Comparison of ENCODE assay signal across 9 mouse cellular contexts in the genomic region with DNA sequence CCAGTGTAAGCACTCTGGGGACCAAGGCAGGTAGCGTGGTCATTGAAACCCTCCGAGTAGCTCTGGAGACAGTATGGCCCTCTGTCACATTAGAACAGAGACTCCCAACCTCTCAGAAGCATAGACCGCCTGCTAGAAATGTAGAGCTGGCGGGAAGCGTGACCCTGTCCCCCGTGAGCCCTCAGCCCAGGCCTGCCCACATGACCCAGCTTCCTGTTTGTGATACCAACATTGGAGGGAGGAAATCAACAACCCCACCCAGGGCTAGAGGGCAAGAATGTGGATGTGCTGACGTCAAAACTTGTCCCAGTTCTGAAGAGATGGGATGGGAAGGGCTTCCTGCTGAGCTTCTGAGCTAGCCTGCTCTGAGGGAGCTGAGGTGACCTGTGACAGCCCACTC. TPM values are rescaled to one million over a fixed set of nuclear protein-coding genes. Genes with fewer than 3 reads are reported as not detected.
DNase-seq lines count a peak whose midpoint lies in the region; ATAC-seq and TF ChIP-seq lines count a peak whose summit lies in the region.
"Had no signal": no experiment of that assay in that cellular context is flagged by ENCODE, and none has a peak within 500 bp of the region (broad histone marks: within the 10 kb centered on the region; RNA-seq: fewer than 3 reads in every experiment).

No protein-coding gene starts in this region.

- no peak for TF ChIP-seq CTCF in heart, adult 2 months (IDR thresholded peaks at IDR 0.05)

- no peaks in the 10 kb centered on the region for H3K36me3 ChIP-seq in hindbrain, embryonic 10.5 days
- no peaks in the 10 kb centered on the region for H3K36me3 ChIP-seq in hindbrain, embryonic 12.5 days
- no peaks in the 10 kb centered on the region for H3K36me3 ChIP-seq in heart, adult 2 months (ENCODE audit: control insufficient read depth, insufficient read depth, low read length)
- no peaks in the 10 kb centered on the region for H3K36me3 ChIP-seq in kidney, embryonic 16.5 days (ENCODE audit: insufficient read depth, low read length)

- 0 out of 2 replicates have a peak overlapping the region, but pooled peaks have one; percentile 45 for H3K27ac ChIP-seq in hindbrain, embryonic 10.5 days
- H3K27ac ChIP-seq in hindbrain, embryonic 12.5 days = no peak overlapping the region
- H3K27ac ChIP-seq in heart, adult 2 months = peak overlapping the region; percentile 87
- peak overlapping the region; percentile 77 for H3K27ac ChIP-seq in kidney, embryonic 16.5 days (ENCODE audit: low read length)

- no peak for DNase-seq in hindbrain, embryonic 10.5 days (ENCODE audit: low spot score)
- DNase-seq in heart, adult 2 months = peak; percentile 73 to 83
- DNase-seq in lung, postnatal 25 days (ENCODE audit: low spot score) = peak; percentile 92
- DNase-seq in B cell, adult 2 months = no peak
- DNase-seq in cerebellum, adult 9-10 months = no peak
- DNase-seq in cerebellum, adult 9-11 months = no peak
- DNase-seq: cerebellum, postnatal 14 days had no signal

- intact Hi-C loops in heart, adult 2 months (cut with DNase I) = loop anchor here (1.0 to 5.0 kb wide), 3 partner anchors 82 to 422 kb away; no protein-coding TSS in a partner anchor

- no peak for ATAC-seq in hindbrain, embryonic 12.5 days (ENCODE audit: low FRiP score)
- ATAC-seq in kidney, embryonic 16.5 days (ENCODE audit: low FRiP score, low TSS enrichment) = peak; percentile 40; the same call in 1 of the 2 replicates

- 67% methylated on average over 7 of the region's 7 CpGs for WGBS in hindbrain, embryonic 10.5 days
- 72% methylated on average over 7 of the region's 7 CpGs for WGBS in hindbrain, embryonic 12.5 days
- 41% methylated on average over 7 of the region's 7 CpGs for WGBS in heart, adult 2 months
- 56% methylated on average over 7 of the region's 7 CpGs for WGBS in kidney, embryonic 16.5 days

- peak; percentile 72 for TF ChIP-seq POLR2A in heart, adult 2 months (IDR thresholded peaks at IDR 0.05; ENCODE audit: insufficient read depth, low read depth, low read length)

- TF ChIP-seq EP300 in heart, adult 2 months (IDR thresholded peaks at IDR 0.05; ENCODE audit: insufficient read depth, low read depth, low read length) = peak; percentile 99

- H3K4me1 ChIP-seq in hindbrain, embryonic 10.5 days (replicated peaks) = peaks cover 11% of the 10 kb centered on the region
- H3K4me1 ChIP-seq in hindbrain, embryonic 12.5 days = no peaks in the 10 kb centered on the region
- H3K4me1 ChIP-seq in heart, adult 2 months (ENCODE audit: control insufficient read depth, insufficient read depth, low read length) = peaks cover 19% of the 10 kb centered on the region
- peaks cover 7% of the 10 kb centered on the region; the same call in 1 of the 2 replicates for H3K4me1 ChIP-seq in kidney, embryonic 16.5 days (ENCODE audit: insufficient read depth, low read length)

- H3K4me2 ChIP-seq in hindbrain, embryonic 12.5 days (replicated peaks) = no peak overlapping the region
- H3K4me2 ChIP-seq in kidney, embryonic 16.5 days (replicated peaks; ENCODE audit: low read depth, low read length) = no peak overlapping the region

- peaks cover 15% of the 10 kb centered on the region; the same call in 1 of the 2 replicates for H3K27me3 ChIP-seq in hindbrain, embryonic 10.5 days (ENCODE audit: insufficient read depth, poor library complexity, severe bottlenecking)
- H3K27me3 ChIP-seq in hindbrain, embryonic 12.5 days = peaks cover 19% of the 10 kb centered on the region
- H3K27me3 ChIP-seq in heart, adult 2 months (ENCODE audit: control insufficient read depth, insufficient read depth, low read length) = no peaks in the 10 kb centered on the region
- no peaks in the 10 kb centered on the region for H3K27me3 ChIP-seq in kidney, embryonic 16.5 days (ENCODE audit: insufficient read depth, low read length)

- H3K79me2 ChIP-seq in heart, adult 2 months (replicated peaks; ENCODE audit: control insufficient read depth, insufficient read depth, low read length) = no peaks in the 10 kb centered on the region

- no peak overlapping the region for H3K9ac ChIP-seq in hindbrain, embryonic 12.5 days
- peak overlapping the region; percentile 52 for H3K9ac ChIP-seq in heart, adult 2 months (ENCODE audit: low read depth, low read length)
- no peak overlapping the region for H3K9ac ChIP-seq in kidney, embryonic 16.5 days (replicated peaks; ENCODE audit: low read length)

- no peaks in the 10 kb centered on the region for H3K9me3 ChIP-seq in hindbrain, embryonic 10.5 days
- no peaks in the 10 kb centered on the region for H3K9me3 ChIP-seq in hindbrain, embryonic 12.5 days (replicated peaks)
- H3K9me3 ChIP-seq in kidney, embryonic 16.5 days (ENCODE audit: low read length) = no peaks in the 10 kb centered on the region

- no peak overlapping the region for H3K4me3 ChIP-seq in hindbrain, embryonic 10.5 days
- H3K4me3 ChIP-seq in hindbrain, embryonic 12.5 days = no peak overlapping the region
- H3K4me3 ChIP-seq in heart, adult 2 months = peak overlapping the region; percentile 47
- H3K4me3 ChIP-seq in kidney, embryonic 16.5 days (ENCODE audit: low read length) = no peak overlapping the region

RNA-seq across cellular contexts. Expression of gene Neurl1b, which starts 50.3 kb away (rescaled TPM):
- 0.07 and 0.16 TPM in 2 replicates for polyA plus RNA-seq in hindbrain, embryonic 10.5 days (2016; fragmentation: Nextera tagmentation; extraction: Ambion mirVana)
- 0.40 and 0.59 TPM in 2 replicates for polyA plus RNA-seq in hindbrain, embryonic 12.5 days (2016; fragmentation: Nextera tagmentation; extraction: Ambion mirVana)
- 1 to 10 TPM; 3.9 to 5.0 TPM for total RNA-seq in heart, adult 2 months (2021)
- 4.6 and 4.7 TPM in 2 replicates for polyA plus RNA-seq in heart, adult 2 months (2012; rRNA removed)
- 1.7 and 2.4 TPM in 2 replicates for polyA plus RNA-seq in kidney, embryonic 16.5 days (2015; fragmentation: Nextera tagmentation; extraction: Ambion mirVana)

Comparison
In these comparisons a context has a peak if more than half of its experiments do, and no peak if none do; other contexts are left out.
1. DNase-seq: peak in heart, adult 2 months (2 of 2) and lung, postnatal 25 days (single experiment); none in hindbrain, embryonic 10.5 days (single experiment), B cell, adult 2 months (0 of 2), cerebellum, adult 9-10 months (single experiment) and cerebellum, adult 9-11 months (single experiment).